Mouse (Mus musculus) kidney, postnatal 25 days (tissue): Measurements from ENCODE around the gene Cuedc1.
A peak's percentile ranks its signal among the peaks of the same experiment; 100 is the strongest.

Experiments
- DNase-seq, 2 experiments: peaks; one replicate each; pipeline ENCODE4 v3.0.0; 2021; ENCODE audit warnings: mixed read lengths in 2 of 2

Cuedc1 gene

GRCm38 (mm10) chr11:88241468-88242301 lies 143.8 kb downstream of the Cuedc1 start:
- peak; percentile 27 to 55 for DNase-seq
